Mouse (Mus musculus) embryonic facial prominence, embryonic 11.5 days (tissue): ENCODE measurements around the gene Bicc1. TPM values are rescaled to one million over a fixed set of nuclear protein-coding genes. Genes with fewer than 3 reads are reported as not detected.

Experiments used
- ATAC-seq: fragments of 200-750 bp; cut with Nextera tagmentation; replicated peaks from 2 replicates; pipeline ENCODE4 v1.8.0; 2017; ENCODE audit warnings: low read depth; ENCODE audit not compliant: insufficient number of reproducible peaks, low FRiP score, low TSS enrichment
- DNase-seq: peaks from one replicate; pipeline ENCODE4 v3.0.0-alpha.2; 2015; ENCODE audit warnings: low spot score
- H3K27ac ChIP-seq: fragments of 300-500 bp; sonication (generic); replicated peaks from 2 replicates; pipeline ENCODE4 v1.5.1; 2014; ENCODE audit warnings: mild to moderate bottlenecking, low read depth, low read length, control low read depth
- H3K27me3 ChIP-seq: fragments of 300-500 bp; sonication (generic); 2 replicates; pipeline ENCODE4 v1.6.1; 2014; ENCODE audit warnings: mild to moderate bottlenecking, low read length, moderate library complexity, mixed read lengths; ENCODE audit not compliant: control insufficient read depth, insufficient read depth
- H3K36me3 ChIP-seq: fragments of 300-500 bp; sonication (generic); replicated peaks from 2 replicates; pipeline ENCODE4 v1.6.1; 2014; ENCODE audit warnings: low read depth, mild to moderate bottlenecking, low read length, moderate library complexity, mixed read lengths; ENCODE audit not compliant: control insufficient read depth, insufficient read depth
- H3K4me1 ChIP-seq: fragments of 300-500 bp; sonication (generic); 2 replicates; pipeline ENCODE4 v1.6.1; 2014; ENCODE audit warnings: low read length, mixed read lengths; ENCODE audit not compliant: control insufficient read depth, insufficient read depth
- H3K4me2 ChIP-seq: fragments of 300-500 bp; sonication (generic); 2 replicates; pipeline ENCODE4 v1.6.1; 2014; ENCODE audit warnings: low read depth, mild to moderate bottlenecking, control low read depth, low read length, moderate library complexity
- H3K4me3 ChIP-seq: fragments of 300-500 bp; sonication (generic); 2 replicates; pipeline ENCODE4 v1.5.1; 2014; ENCODE audit warnings: low read depth, low read length, control low read depth
- H3K9ac ChIP-seq: fragments of 300-500 bp; sonication (generic); replicated peaks from 2 replicates; pipeline ENCODE4 v1.6.1; 2014; ENCODE audit warnings: mild to moderate bottlenecking, control low read depth, low read length
- H3K9me3 ChIP-seq: fragments of 300-500 bp; sonication (generic); replicated peaks from 2 replicates; pipeline ENCODE4 v1.6.1; 2016; ENCODE audit warnings: mild to moderate bottlenecking, low read length, inconsistent platforms, mixed read lengths; ENCODE audit not compliant: control insufficient read depth
- WGBS: fragments of 180-500 bp; shearing (Covaris S2); extraction: QIAGEN DNeasy Blood & Tissue Kit; methylation state at CpG from one replicate; pipeline ENCODE4 v1.1.7; 2014; 5-methylcytosine and 5-hydroxymethylcytosine counted together
- polyA plus RNA-seq: library from polyadenylated mRNA; unstranded; fragments of >200 nt; fragmentation: Nextera tagmentation; extraction: Ambion mirVana; gene quantifications from 2 replicates; pipeline ENCODE4 v1.2.1, GENCODE M21; 2014

Bicc1 gene
- polyA plus RNA-seq, 1 experiment from 2014 or later: 10.4 TPM

DNA sequence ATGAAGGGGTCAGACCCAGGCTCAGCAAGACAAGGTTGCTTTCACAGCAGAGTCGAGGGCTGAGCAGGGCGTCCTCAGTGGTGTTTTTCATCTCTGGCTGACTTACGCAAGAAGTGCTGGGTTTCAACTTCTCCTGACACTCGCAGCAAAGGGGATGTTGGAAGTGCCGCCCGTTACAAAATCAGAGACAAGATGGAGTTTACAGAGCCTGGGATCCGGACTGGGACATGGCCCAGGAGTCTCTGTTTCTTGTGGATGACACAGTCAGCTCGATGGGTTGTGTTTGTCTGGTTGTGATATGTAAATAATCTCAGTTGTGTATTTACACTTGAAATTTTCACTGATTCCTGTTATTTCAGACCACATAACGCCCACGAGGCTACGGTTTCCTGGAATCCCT is 33.4 kb upstream of the Bicc1 start:
- no peak overlapping the region for H3K9ac ChIP-seq
- WGBS: 82% methylated on average over 11 of the region's 11 CpGs
- H3K27me3 ChIP-seq: no peaks in the 10 kb centered on the region
- no peak overlapping the region for H3K4me3 ChIP-seq
- no peaks in the 10 kb centered on the region for H3K36me3 ChIP-seq
- no peak overlapping the region for H3K4me2 ChIP-seq
- H3K27ac ChIP-seq: no peak overlapping the region
- no peak for ATAC-seq
- no peaks in the 10 kb centered on the region for H3K4me1 ChIP-seq
- no peak for DNase-seq
- H3K9me3 ChIP-seq: no peaks in the 10 kb centered on the region

DNA sequence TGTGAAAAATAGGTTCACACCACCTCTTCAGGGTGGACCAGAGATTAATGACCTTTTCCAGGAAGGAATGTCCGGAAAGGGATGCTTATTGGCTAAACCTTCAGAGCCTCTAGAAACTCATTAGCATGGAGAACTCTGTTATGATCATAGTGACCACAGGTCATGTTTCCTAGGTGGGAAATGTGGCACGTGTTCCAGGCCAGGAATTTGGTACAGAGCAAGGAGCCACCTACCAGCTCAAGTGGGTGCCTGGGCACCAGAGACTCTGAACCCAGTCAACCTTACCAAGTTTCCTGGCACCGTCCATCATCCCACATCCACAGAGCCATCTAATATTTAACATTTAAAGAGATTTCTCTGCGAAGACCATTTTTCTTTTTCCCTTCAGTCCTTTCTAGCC is 29.2 kb upstream of the Bicc1 start:
- no peak for DNase-seq
- Histone ChIP-seq H3K9ac (no peak overlapping the region), H3K9me3 (no peaks in the 10 kb centered on the region), H3K36me3 (no peaks in the 10 kb centered on the region), H3K4me2 (no peak overlapping the region), H3K27me3 (no peaks in the 10 kb centered on the region), H3K27ac (no peak overlapping the region), H3K4me3 (no peak overlapping the region), H3K4me1 (no peaks in the 10 kb centered on the region)
- 80% methylated on average over 4 of the region's 4 CpGs for WGBS
- ATAC-seq: no peak

DNA sequence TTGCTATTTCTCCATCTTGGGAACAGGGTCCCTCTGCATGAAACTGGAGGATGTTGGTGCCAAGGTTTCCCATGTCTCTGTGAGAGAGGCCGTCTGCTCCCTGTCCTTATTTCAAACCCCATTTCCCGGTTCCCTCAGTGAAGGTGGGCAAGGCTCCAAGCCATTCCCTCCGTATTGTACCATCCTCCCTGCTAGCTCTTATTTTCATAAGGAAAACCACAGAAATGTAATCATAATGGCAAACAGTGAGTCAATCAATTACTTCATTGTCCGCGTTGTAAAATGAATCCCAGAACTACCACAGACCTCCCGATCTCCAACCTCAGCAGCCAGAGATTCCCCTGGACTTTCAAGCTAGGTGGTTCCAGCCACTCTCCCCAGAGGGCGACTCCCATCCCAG is 25.6 kb upstream of the Bicc1 start:
- 86% methylated on average over 7 of the region's 7 CpGs for WGBS
- H3K9ac ChIP-seq: no peak overlapping the region
- no peaks in the 10 kb centered on the region for H3K9me3 ChIP-seq
- no peak overlapping the region for H3K27ac ChIP-seq
- no peaks in the 10 kb centered on the region for H3K27me3 ChIP-seq
- no peak for ATAC-seq
- H3K36me3 ChIP-seq: no peaks in the 10 kb centered on the region
- H3K4me1 ChIP-seq: no peaks in the 10 kb centered on the region
- no peak for DNase-seq
- no peak overlapping the region for H3K4me2 ChIP-seq
- H3K4me3 ChIP-seq: no peak overlapping the region

- H3K4me1 ChIP-seq: no peaks in the 10 kb centered on the region
- no peak overlapping the region for H3K4me2 ChIP-seq
- ATAC-seq (no peak), DNase-seq (no peak)
- 55% methylated on average over 7 of the region's 7 CpGs for WGBS
- H3K9me3 ChIP-seq: no peaks in the 10 kb centered on the region
- H3K27ac ChIP-seq: no peak overlapping the region
- no peak overlapping the region for H3K4me3 ChIP-seq
- H3K36me3 ChIP-seq: no peaks in the 10 kb centered on the region
- no peaks in the 10 kb centered on the region for H3K27me3 ChIP-seq
- H3K9ac ChIP-seq: no peak overlapping the region
Observed at GRCm38 (mm10) chr10:71183339-71184031, 24.0 kb upstream of the Bicc1 start.

- no peaks in the 10 kb centered on the region for H3K27me3 ChIP-seq
- DNase-seq: no peak
- H3K4me2 ChIP-seq: no peak overlapping the region
- no peak overlapping the region for H3K9ac ChIP-seq
- H3K27ac ChIP-seq: no peak overlapping the region
- H3K4me3 ChIP-seq: no peak overlapping the region
- no peak for ATAC-seq
- 87% methylated on average over 4 of the region's 4 CpGs for WGBS
- H3K4me1 ChIP-seq: no peaks in the 10 kb centered on the region
- no peaks in the 10 kb centered on the region for H3K36me3 ChIP-seq
- H3K9me3 ChIP-seq: no peaks in the 10 kb centered on the region
Observed at GRCm38 (mm10) chr10:71181931-71182330, 22.4 kb upstream of the Bicc1 start.

DNA sequence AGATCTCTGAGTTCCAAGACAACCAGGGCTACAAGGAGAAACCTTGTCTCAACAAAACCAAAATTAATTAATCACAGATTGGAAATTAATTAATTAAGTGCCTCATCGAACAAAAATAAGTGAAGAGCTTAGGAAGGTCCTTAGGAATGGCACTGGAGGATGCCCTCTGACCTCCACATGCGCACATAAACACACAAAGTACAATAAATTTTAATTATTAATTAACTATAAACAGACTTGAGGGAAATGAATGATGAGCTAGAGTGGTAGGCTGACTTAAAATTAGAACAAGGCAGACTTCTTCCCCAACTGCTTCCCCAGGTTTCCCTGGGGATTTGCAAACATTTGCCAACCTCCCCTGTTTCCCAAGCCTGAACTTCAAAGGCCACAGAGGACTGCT is 21.6 kb upstream of the Bicc1 start:
- H3K36me3 ChIP-seq: no peaks in the 10 kb centered on the region
- H3K9ac ChIP-seq: no peak overlapping the region
- H3K4me1 ChIP-seq: no peaks in the 10 kb centered on the region
- no peak overlapping the region for H3K27ac ChIP-seq
- H3K4me3 ChIP-seq: no peak overlapping the region
- no peak for DNase-seq
- no peak for ATAC-seq
- H3K27me3 ChIP-seq: no peaks in the 10 kb centered on the region
- H3K9me3 ChIP-seq: no peaks in the 10 kb centered on the region
- H3K4me2 ChIP-seq: no peak overlapping the region
- 72% methylated on average over 2 of the region's 2 CpGs for WGBS

GRCm38 (mm10) chr10:71180057-71180456 is 20.6 kb upstream of the Bicc1 start:
- ATAC-seq (no peak), DNase-seq (no peak)
- Histone ChIP-seq H3K27me3 (no peaks in the 10 kb centered on the region), H3K27ac (no peak overlapping the region), H3K9me3 (no peaks in the 10 kb centered on the region), H3K4me3 (no peak overlapping the region), H3K9ac (no peak overlapping the region), H3K4me2 (no peak overlapping the region), H3K4me1 (no peaks in the 10 kb centered on the region), H3K36me3 (no peaks in the 10 kb centered on the region)
- WGBS: 78% methylated on average over 2 of the region's 2 CpGs

DNA sequence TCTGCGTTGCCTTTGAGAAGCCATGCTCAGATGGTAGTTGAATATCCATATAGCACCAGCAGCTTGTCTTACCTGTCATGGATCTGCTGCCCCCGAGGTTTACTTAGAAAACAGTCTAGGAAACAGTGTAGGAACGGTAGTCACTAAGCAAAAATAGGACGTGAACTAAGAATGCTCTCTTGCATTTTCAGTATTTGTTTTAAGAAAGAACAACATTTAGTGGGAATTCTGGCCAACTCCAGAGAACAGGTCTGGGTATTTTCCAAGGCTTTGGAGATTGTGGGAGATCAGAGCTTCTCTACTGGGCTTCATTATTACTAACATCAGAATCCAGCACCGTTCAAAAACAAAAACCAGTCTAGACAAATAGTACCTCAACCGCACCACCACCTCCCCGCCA is 17.7 kb upstream of the Bicc1 start:
- no peak for ATAC-seq
- Histone ChIP-seq H3K27me3 (no peaks in the 10 kb centered on the region), H3K4me3 (no peak overlapping the region), H3K27ac (no peak overlapping the region), H3K4me1 (no peaks in the 10 kb centered on the region), H3K9me3 (no peaks in the 10 kb centered on the region), H3K9ac (no peak overlapping the region), H3K4me2 (no peak overlapping the region), H3K36me3 (no peaks in the 10 kb centered on the region)
- no peak for DNase-seq
- WGBS: 87% methylated on average over 7 of the region's 7 CpGs
